Mouse (Mus musculus): ENCODE data around the gene Ikzf1. TPM values are rescaled to one million over a fixed set of nuclear protein-coding genes. Genes with fewer than 3 reads are reported as not detected.

Ikzf1 gene
- polyA plus RNA-seq, 1 experiment: 3.0 TPM

GRCm38 (mm10) chr11:11804421-11804820 is 119.6 kb downstream of the Ikzf1 start:
- DNase-seq (ENCODE audit: extremely low spot score in 1 of 2, low spot score in 1 of 2): no peak

GRCm38 (mm10) chr11:11805951-11806350 is 121.1 kb downstream of the Ikzf1 start:
- DNase-seq (ENCODE audit: extremely low spot score in 1 of 2, low spot score in 1 of 2): no peak

GRCm38 (mm10) chr11:11808035-11808819 is 123.4 kb downstream of the Ikzf1 start:
- DNase-seq (ENCODE audit: extremely low spot score in 1 of 2, low spot score in 1 of 2): no peak

- DNase-seq (ENCODE audit: extremely low spot score in 1 of 2, low spot score in 1 of 2): peak; percentile 77 to 97
These were observed 124.1 kb downstream of the Ikzf1 start, which contains the start of gene Fignl1 for GRCm38 (mm10) chr11:11808820-11809403. Gene Fignl1 (minus strand): TSS chr11:11808962.

- DNase-seq (ENCODE audit: extremely low spot score in 1 of 2, low spot score in 1 of 2): no peak
These were observed 124.8 kb downstream of the Ikzf1 start for GRCm38 (mm10) chr11:11809404-11810175.

GRCm38 (mm10) chr11:11811906-11812480 is 127.2 kb downstream of the Ikzf1 start:
- DNase-seq (ENCODE audit: extremely low spot score in 1 of 2, low spot score in 1 of 2): peak; percentile 43 to 87

- no peak for DNase-seq (ENCODE audit: extremely low spot score in 1 of 2, low spot score in 1 of 2)
These were observed 130.9 kb downstream of the Ikzf1 start for GRCm38 (mm10) chr11:11815737-11816136.

GRCm38 (mm10) chr11:11818797-11819196 is 134.0 kb downstream of the Ikzf1 start:
- DNase-seq (ENCODE audit: extremely low spot score in 1 of 2, low spot score in 1 of 2): no peak

- DNase-seq (ENCODE audit: extremely low spot score in 1 of 2, low spot score in 1 of 2): no peak
These were observed 134.4 kb downstream of the Ikzf1 start for GRCm38 (mm10) chr11:11819206-11819605.

GRCm38 (mm10) chr11:11820251-11820650 is 135.4 kb downstream of the Ikzf1 start:
- DNase-seq (ENCODE audit: extremely low spot score in 1 of 2, low spot score in 1 of 2): peak; percentile 70 to 93

GRCm38 (mm10) chr11:11820737-11821136 is 135.9 kb downstream of the Ikzf1 start:
- DNase-seq (ENCODE audit: extremely low spot score in 1 of 2, low spot score in 1 of 2): no peak

GRCm38 (mm10) chr11:11821387-11821975 is 136.7 kb downstream of the Ikzf1 start:
- peak in 1 of 2 experiments; percentile 47 for DNase-seq (ENCODE audit: extremely low spot score in 1 of 2, low spot score in 1 of 2)

Other genes with a start within 250 kb of the Ikzf1 start
- gene Spata48, start 222.9 kb upstream of the Ikzf1 start, polyA plus RNA-seq (2012; rRNA removed): 0.27 and 0.80 TPM in 2 replicates
- 0.48 and 0.66 TPM in 2 replicates for gene Zpbp, start 222.6 kb upstream of the Ikzf1 start, polyA plus RNA-seq (2012; rRNA removed)
- not detected in 2 replicates for gene 4930512M02Rik, start 57.2 kb upstream of the Ikzf1 start, polyA plus RNA-seq (2012; rRNA removed)
- gene Fignl1, start 124.0 kb downstream of the Ikzf1 start, polyA plus RNA-seq (2012; rRNA removed): 0.58 and 0.69 TPM in 2 replicates
- gene Ddc, start 213.1 kb downstream of the Ikzf1 start, polyA plus RNA-seq (2012; rRNA removed): 8.3 and 9.4 TPM in 2 replicates